Mouse (Mus musculus): ENCODE results near the gene Zdhhc12.
"Not testable (repeated sequence)": the region's sequence is repeated elsewhere in the genome, so short reads cannot be mapped to it uniquely, and the experiment has no call there.

Gene Zdhhc12

DNA sequence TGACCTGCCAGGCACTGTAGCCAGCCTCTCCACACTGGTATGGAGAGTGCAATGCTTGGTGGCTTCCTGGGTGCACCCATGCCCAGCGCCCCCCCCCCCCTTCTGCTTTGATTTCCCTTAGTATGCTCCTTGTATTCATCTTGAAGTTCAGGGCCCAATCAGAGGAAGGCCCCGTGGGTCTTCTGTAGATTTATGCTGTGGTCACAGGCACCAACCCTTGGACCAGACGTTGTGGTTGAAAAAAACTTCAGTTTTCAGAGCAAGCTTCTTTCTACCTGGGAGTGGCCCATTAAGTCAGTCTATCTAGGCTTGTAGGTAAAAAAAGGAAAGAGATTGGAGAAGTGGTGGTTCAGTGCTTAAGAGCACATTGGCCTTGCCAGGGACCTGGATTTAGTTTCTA, 29.7 kb downstream of the Zdhhc12 start:
- DNase-seq (ENCODE audit: low spot score in 2 of 2) = no peak

- no peak for DNase-seq (ENCODE audit: low spot score in 2 of 2)
Observed at GRCm38 (mm10) chr2:30063235-30063634, 30.2 kb downstream of the Zdhhc12 start.

- no peak for DNase-seq (ENCODE audit: low spot score in 2 of 2)
Observed at GRCm38 (mm10) chr2:30062249-30063093, 31.0 kb downstream of the Zdhhc12 start.

DNA sequence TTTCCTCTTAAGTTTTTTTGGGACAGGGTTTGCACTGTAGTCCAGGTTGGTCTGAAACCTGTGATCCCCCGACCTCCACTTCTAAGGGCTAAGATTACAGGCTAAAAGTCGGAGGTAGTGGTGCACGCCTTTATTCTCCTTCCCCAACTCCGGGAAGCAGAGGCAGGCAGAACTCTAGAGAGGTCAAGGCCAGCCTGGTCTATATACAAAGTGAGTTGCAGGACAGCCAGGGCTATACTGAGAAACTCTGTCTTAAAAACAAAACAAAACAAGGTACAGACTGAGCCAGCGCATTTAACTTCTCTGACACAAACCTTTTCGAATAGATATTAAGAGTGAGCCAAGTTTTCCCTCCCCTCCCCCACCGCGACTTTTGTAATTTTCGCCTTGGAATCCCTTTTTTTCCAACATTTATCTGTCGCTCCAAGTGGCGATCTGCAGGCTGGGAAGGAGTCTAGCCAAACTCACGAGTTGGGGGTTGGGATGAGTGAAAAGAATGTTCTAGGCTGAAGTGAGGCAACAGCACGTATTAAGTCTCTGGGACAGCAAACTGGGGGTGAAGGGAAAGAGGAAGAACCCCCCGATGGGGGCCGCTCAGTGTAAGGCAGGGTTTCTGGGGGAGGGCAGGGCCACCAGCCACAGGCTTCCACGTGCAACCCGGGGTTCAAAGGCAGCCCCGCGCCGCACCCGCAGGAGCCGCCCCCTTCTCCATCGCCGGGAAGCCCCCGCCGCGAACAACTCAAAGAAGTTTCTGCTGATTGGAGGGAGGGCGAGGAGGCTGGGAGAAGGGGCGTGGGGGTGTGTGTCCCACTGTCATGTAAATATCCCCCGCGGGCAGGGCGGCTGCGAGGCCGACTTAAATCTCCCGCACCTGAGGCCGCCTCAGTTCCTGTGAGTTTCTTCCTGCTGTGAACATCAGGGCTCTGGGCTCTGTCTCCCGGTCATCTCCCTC, 32.0 kb downstream of the Zdhhc12 start:
- DNase-seq (ENCODE audit: low spot score in 2 of 2) = no peak

- no peak for DNase-seq (ENCODE audit: low spot score in 2 of 2)
Observed at GRCm38 (mm10) chr2:30058418-30058817, 35.0 kb downstream of the Zdhhc12 start.

- no peak for DNase-seq (ENCODE audit: low spot score in 2 of 2)
Observed at GRCm38 (mm10) chr2:30057223-30057904, 36.1 kb downstream of the Zdhhc12 start, which contains the start of gene Set. Set (plus strand) TSS chr2:30057378.

GRCm38 (mm10) chr2:30056736-30057135, 36.7 kb downstream of the Zdhhc12 start:
- DNase-seq (ENCODE audit: low spot score in 2 of 2) = no peak

- DNase-seq (ENCODE audit: low spot score in 2 of 2) = not testable (repeated sequence)
Observed at GRCm38 (mm10) chr2:30055310-30055709, 38.1 kb downstream of the Zdhhc12 start.

- DNase-seq (ENCODE audit: low spot score in 2 of 2) = no peak
Observed at GRCm38 (mm10) chr2:30051992-30052761, 41.3 kb downstream of the Zdhhc12 start.

DNA sequence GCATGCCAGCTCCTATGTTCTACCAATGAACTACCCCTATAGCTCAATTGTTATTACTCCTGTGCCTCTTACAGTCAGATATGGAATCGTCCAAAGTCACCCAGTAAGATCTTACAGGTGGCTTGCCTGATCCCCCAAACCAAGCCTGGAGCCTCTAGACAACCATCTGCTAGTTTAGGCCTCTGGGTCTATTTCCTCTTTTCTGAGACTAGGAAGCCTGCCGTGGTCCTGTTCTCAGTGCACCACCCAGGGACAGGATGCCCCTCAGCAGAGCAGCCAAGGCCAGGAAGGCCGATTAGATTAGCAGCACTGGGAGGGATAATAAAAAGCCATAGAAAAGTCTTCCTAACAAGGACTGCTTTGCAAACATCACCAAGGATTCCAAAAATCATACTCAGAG, 43.6 kb downstream of the Zdhhc12 start:
- no peak for DNase-seq (ENCODE audit: low spot score in 2 of 2)

DNA sequence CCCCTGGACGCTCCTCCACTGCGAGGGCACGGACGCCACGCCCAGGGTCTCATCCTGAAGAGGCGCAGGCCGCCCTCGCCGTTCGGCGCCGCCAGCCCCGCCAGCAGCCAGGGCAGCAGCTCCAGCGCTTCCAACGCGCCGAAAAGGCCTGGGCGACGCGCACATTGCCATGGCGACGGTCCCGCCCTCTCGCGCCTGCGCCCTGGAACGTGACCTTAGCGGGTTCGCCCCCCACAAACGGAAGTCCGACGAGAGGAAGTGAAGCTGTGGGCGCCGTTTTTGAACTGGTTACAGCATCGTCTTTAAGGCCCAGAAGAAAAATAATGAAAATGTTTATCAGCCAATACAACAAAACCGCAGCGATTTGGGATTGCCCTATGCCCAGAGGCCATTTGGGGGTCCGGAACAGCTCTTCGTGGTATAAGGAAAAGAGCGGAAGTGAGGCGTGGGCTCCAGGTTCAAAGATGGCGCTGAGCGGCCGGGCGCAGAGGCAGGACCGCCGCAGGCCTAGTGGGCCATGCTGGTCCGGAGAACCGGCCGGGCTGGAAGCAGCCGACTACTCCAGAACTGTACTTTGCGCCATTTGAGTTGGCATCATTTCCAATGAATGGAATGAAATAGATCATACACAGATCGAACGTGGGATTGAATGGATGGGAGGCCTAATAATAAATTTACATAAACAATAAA, 44.6 kb downstream of the Zdhhc12 start, which contains the start of gene Wdr34:
Wdr34 (minus strand) TSS at position 183 of the 690 bp plus-strand sequence.
- peak; percentile 93 to 96 for DNase-seq (ENCODE audit: low spot score in 2 of 2)

- no peak for DNase-seq (ENCODE audit: low spot score in 2 of 2)
Observed at GRCm38 (mm10) chr2:30048101-30048501, 45.3 kb downstream of the Zdhhc12 start.

GRCm38 (mm10) chr2:30047127-30047526, 46.3 kb downstream of the Zdhhc12 start:
- DNase-seq (ENCODE audit: low spot score in 2 of 2) = no peak

DNA sequence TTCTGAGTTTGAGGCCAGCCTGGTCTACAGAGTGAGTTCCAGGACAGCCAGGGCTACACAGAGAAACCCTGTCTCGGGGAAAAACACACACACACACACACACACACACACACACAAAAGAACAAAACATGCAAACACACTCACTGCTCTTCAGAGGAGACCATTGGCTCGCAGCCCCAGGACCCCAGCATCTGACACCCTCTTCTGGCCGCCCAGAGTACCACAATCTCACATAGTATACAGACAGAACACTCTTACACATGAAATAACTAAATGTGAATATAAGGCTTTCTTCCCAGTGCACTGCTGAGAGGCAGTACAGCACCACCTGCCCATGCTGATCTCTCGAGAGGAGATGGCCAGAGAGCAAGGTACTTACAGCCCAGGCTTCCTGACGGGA, 48.9 kb downstream of the Zdhhc12 start:
- DNase-seq (ENCODE audit: low spot score in 2 of 2) = no peak

DNA sequence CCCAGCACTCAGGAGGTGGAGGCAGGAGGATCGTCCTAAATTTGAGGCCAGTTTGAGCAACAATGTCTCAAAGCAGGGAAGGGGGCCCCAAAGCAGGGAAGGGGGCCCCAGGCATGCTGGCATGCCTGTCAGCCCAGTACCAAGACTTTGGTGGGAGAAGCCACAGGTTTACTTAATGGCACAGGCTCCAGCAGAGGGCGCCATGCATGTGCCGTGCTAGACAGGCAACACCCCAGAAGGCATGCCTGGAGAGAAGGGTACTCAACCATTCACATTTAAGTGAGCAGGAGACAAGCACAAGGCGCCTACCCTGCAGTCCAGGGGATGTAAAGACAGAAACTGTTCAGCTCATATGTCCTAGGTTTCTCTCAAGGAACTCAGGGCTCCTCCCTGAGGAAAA, 51.0 kb downstream of the Zdhhc12 start:
- DNase-seq (ENCODE audit: low spot score in 2 of 2) = peak in 1 of 2 experiments; percentile 43

All from right cerebral cortex, postnatal 36 days (tissue).